Mouse (Mus musculus) G1E (cell line): Measurements from ENCODE around the gene Cpne7.

ENCODE experiments used
- CTCF ChIP-seq: IDR thresholded peaks from 2 replicates; pipeline ENCODE4 v1.5.1; 2012; ENCODE audit warnings: low read depth, low read length, inconsistent platforms, mixed read lengths
- GATA1 ChIP-seq: IDR thresholded peaks from 2 replicates; pipeline ENCODE4 v1.6.1; 2012; ENCODE audit warnings: borderline replicate concordance, low read length, inconsistent platforms, mixed read lengths
- GATA2 ChIP-seq: IDR thresholded peaks from 2 replicates; pipeline ENCODE4 v1.6.1; 2012; ENCODE audit warnings: low read depth, low read length, inconsistent platforms, borderline replicate concordance
- TAL1 ChIP-seq: conservative IDR thresholded peaks from 2 replicates; pipeline ENCODE4 v1.6.1; 2012; ENCODE audit warnings: low read depth, low read length, inconsistent platforms, mixed read lengths

DNA sequence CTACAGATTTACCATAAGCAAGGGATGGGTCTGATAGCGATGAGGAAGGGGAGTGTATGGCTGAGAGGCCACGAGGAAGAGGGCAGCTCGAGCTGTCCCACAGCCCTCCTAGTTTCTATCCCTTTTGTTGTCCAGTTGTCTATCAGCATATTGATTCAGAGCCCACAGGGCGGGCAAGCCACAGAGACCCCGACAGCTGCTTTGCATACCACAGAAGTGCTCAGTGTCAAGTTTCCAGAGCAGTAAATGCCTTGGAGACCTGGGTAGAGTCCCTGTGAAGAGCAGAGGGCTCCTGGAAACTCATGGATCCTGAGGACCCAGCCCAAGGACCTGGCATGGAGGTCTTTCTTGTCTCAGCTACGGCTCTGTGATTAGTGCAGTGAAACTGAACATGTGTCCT lies 34.2 kb upstream of the Cpne7 start:
- TF ChIP-seq GATA1 (no peak), TAL1 (no peak), CTCF (no peak), GATA2 (no peak)
